23 mouse cellular contexts compared by ENCODE assay signal in the genomic region with DNA sequence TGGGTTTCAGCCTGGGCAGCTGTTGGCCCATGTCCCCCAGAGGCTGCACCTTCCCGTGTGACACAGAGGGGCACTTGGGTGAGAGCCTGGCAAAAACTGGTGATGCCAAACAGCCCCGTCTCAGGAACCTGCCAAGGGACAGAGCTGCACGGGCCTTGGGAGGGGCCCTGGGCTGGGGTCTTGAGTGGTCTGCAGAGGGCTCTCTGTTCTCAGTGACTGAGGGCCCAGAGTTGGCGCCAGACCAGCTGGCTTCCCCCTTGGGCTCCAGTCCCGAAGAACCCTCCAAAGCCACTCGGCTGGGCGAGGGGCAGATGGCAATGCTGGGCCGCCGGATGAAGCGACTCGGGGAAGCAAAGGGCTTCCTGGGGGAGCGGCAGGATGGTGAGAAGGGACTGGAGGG.
A peak's percentile ranks its signal among the peaks of the same experiment; 100 is the strongest.
DNase-seq lines count a peak whose midpoint lies in the region; ATAC-seq and TF ChIP-seq lines count a peak whose summit lies in the region.
"Had no signal": no experiment of that assay in that cellular context is flagged by ENCODE, and none has a peak within 500 bp of the region (broad histone marks: within the 10 kb centered on the region; RNA-seq: fewer than 3 reads in every experiment).

No protein-coding gene starts in this region.

- ATAC-seq in forebrain, postnatal 0 days, result peak; percentile 69
- ATAC-seq in forebrain, embryonic 13.5 days, result no peak
- 0 out of 2 replicates have a peak, but pooled peaks have one; percentile 15 for ATAC-seq in lung, embryonic 16.5 days (ENCODE audit: low read depth)
- ATAC-seq: activated CD4-positive, CD25-positive, alpha-beta regulatory T cell, adult 4 months; lung, postnatal 0 days had no signal

- no peak overlapping the region for H3K9ac ChIP-seq in forebrain, postnatal 0 days
- H3K9ac ChIP-seq in forebrain, embryonic 13.5 days, result no peak overlapping the region
- no peak overlapping the region for H3K9ac ChIP-seq in lung, embryonic 16.5 days (ENCODE audit: low read length)
- H3K9ac ChIP-seq: embryonic facial prominence, embryonic 12.5 days; heart, embryonic 15.5 days had no signal

- no peaks in the 10 kb centered on the region for H3K9me3 ChIP-seq in forebrain, postnatal 0 days (ENCODE audit: low read length)
- H3K9me3 ChIP-seq in forebrain, embryonic 13.5 days (replicated peaks), result no peaks in the 10 kb centered on the region; the same call in 1 of the 2 replicates
- no peaks in the 10 kb centered on the region for H3K9me3 ChIP-seq in lung, embryonic 16.5 days (ENCODE audit: control insufficient read depth, low read length)
- H3K9me3 ChIP-seq: embryonic facial prominence, embryonic 12.5 days; heart, embryonic 15.5 days had no signal

- H3K27ac ChIP-seq in forebrain, postnatal 0 days (ENCODE audit: low read depth, low read length), result no peak overlapping the region
- H3K27ac ChIP-seq in forebrain, embryonic 13.5 days, result no peak overlapping the region
- no peak overlapping the region for H3K27ac ChIP-seq in lung, embryonic 16.5 days (ENCODE audit: low read length)
- no peak overlapping the region for H3K27ac ChIP-seq in kidney, adult 2 months (ENCODE audit: insufficient read depth, low read depth, low read length)
- H3K27ac ChIP-seq: embryonic facial prominence, embryonic 12.5 days; heart, embryonic 15.5 days; left cerebral cortex, adult 2 months had no signal

- H3K4me3 ChIP-seq in forebrain, postnatal 0 days (ENCODE audit: low read depth, low read length), result no peak overlapping the region
- no peak overlapping the region for H3K4me3 ChIP-seq in forebrain, embryonic 13.5 days
- no peak overlapping the region for H3K4me3 ChIP-seq in lung, embryonic 16.5 days (ENCODE audit: low read length)
- H3K4me3 ChIP-seq in kidney, adult 2 months (ENCODE audit: insufficient read depth, low read depth, low read length), result no peak overlapping the region
- H3K4me3 ChIP-seq: embryonic facial prominence, embryonic 12.5 days; erythroblast, embryonic 14.5 days; heart, embryonic 15.5 days; left cerebral cortex, adult 2 months; myocyte had no signal

- no peak for TF ChIP-seq POLR2A in brain, embryonic 14.5 days (IDR thresholded peaks at IDR 0.05; ENCODE audit: borderline replicate concordance, extremely low read depth, insufficient read depth, insufficient read length, poor library complexity, severe bottlenecking)
- TF ChIP-seq POLR2A in kidney, adult 2 months (IDR thresholded peaks at IDR 0.05; ENCODE audit: low read depth, low read length), result no peak

- H3K4me1 ChIP-seq in forebrain, postnatal 0 days (ENCODE audit: insufficient read depth), result no peaks in the 10 kb centered on the region
- no peaks in the 10 kb centered on the region for H3K4me1 ChIP-seq in forebrain, embryonic 13.5 days
- no peaks in the 10 kb centered on the region for H3K4me1 ChIP-seq in lung, embryonic 16.5 days (replicated peaks; ENCODE audit: control insufficient read depth, insufficient read depth, low read length)
- no peaks in the 10 kb centered on the region for H3K4me1 ChIP-seq in kidney, adult 2 months (ENCODE audit: control insufficient read depth, insufficient read depth, low read length)
- H3K4me1 ChIP-seq: embryonic facial prominence, embryonic 12.5 days; heart, embryonic 15.5 days had no signal

- H3K36me3 ChIP-seq in forebrain, postnatal 0 days (ENCODE audit: insufficient read depth), result no peaks in the 10 kb centered on the region; the same call in 1 of the 2 replicates
- H3K36me3 ChIP-seq in forebrain, embryonic 13.5 days (ENCODE audit: poor library complexity, severe bottlenecking), result no peaks in the 10 kb centered on the region
- no peaks in the 10 kb centered on the region for H3K36me3 ChIP-seq in lung, embryonic 16.5 days (ENCODE audit: control insufficient read depth, insufficient read depth, low read length)
- H3K36me3 ChIP-seq in kidney, adult 2 months (ENCODE audit: control insufficient read depth, insufficient read depth, low read length), result no peaks in the 10 kb centered on the region
- H3K36me3 ChIP-seq: embryonic facial prominence, embryonic 12.5 days; heart, embryonic 15.5 days had no signal

- peak; percentile 77 to 83 for DNase-seq in cerebellum, postnatal 10 days
- no peak for DNase-seq in cerebellum, postnatal 36 days
- peak; percentile 53 for DNase-seq in forebrain, postnatal 0 days
- DNase-seq in lung, postnatal 25 days (ENCODE audit: low spot score), result no peak
- DNase-seq in brain, embryonic 14.5 days (ENCODE audit: low read depth), result peak; percentile 26
- DNase-seq in kidney, adult 2 months, result no peak
- DNase-seq: adrenal gland, adult 8-10 months; cerebellum, adult 2 months; heart, postnatal 36 days; kidney, adult 11 months; kidney, postnatal 4 days; layer of hippocampus, adult 9-11 months; right cerebral cortex, adult 18-20 months had no signal

- no peak for TF ChIP-seq CTCF in forebrain, postnatal 0 days (IDR thresholded peaks at IDR 0.05; ENCODE audit: low read depth)
- TF ChIP-seq CTCF in brain, embryonic 14.5 days (IDR thresholded peaks at IDR 0.05; ENCODE audit: borderline replicate concordance, extremely low read depth, insufficient read depth, insufficient read length), result no peak
- no peak for TF ChIP-seq CTCF in kidney, adult 2 months (conservative IDR thresholded peaks at IDR 0.05; ENCODE audit: insufficient read depth, insufficient read length, low read depth, low read length)

- WGBS in forebrain, postnatal 0 days, result 55% methylated on average over 12 of the region's 12 CpGs
- WGBS in forebrain, embryonic 13.5 days, result 85% methylated on average over 12 of the region's 12 CpGs
- 56% methylated on average over 12 of the region's 12 CpGs for WGBS in lung, embryonic 16.5 days
- WGBS in kidney, adult 2 months, result 85% methylated on average over 12 of the region's 12 CpGs

- H3K27me3 ChIP-seq in forebrain, postnatal 0 days (ENCODE audit: insufficient read depth, low read length), result no peaks in the 10 kb centered on the region
- no peaks in the 10 kb centered on the region for H3K27me3 ChIP-seq in forebrain, embryonic 13.5 days
- no peaks in the 10 kb centered on the region for H3K27me3 ChIP-seq in lung, embryonic 16.5 days (ENCODE audit: control insufficient read depth, insufficient read depth, low read depth, low read length)
- H3K27me3 ChIP-seq in kidney, adult 2 months (replicated peaks; ENCODE audit: control insufficient read depth, insufficient read depth, low read length), result no peaks in the 10 kb centered on the region
- H3K27me3 ChIP-seq: embryonic facial prominence, embryonic 12.5 days; heart, embryonic 15.5 days had no signal

- no peak overlapping the region for H3K4me2 ChIP-seq in forebrain, postnatal 0 days (ENCODE audit: low read depth)
- no peak overlapping the region for H3K4me2 ChIP-seq in forebrain, embryonic 13.5 days
- no peak overlapping the region for H3K4me2 ChIP-seq in lung, embryonic 16.5 days (ENCODE audit: low read depth, low read length)
- H3K4me2 ChIP-seq: embryonic facial prominence, embryonic 12.5 days; heart, embryonic 15.5 days; midbrain, embryonic 11.5 days had no signal

Comparison
In these comparisons a context has a peak if more than half of its experiments do, and no peak if none do; other contexts are left out.
1. DNase-seq: peak in cerebellum, postnatal 10 days (2 of 2), forebrain, postnatal 0 days (single experiment) and brain, embryonic 14.5 days (single experiment); none in cerebellum, postnatal 36 days (0 of 2), lung, postnatal 25 days (single experiment) and kidney, adult 2 months (single experiment).